Mouse (Mus musculus) limb, embryonic 14.5 days (tissue): Measurements from ENCODE around the gene Tssk3. TPM values are rescaled to one million over a fixed set of nuclear protein-coding genes. Genes with fewer than 3 reads are reported as not detected.

Experiments
- ATAC-seq: fragments of 200-750 bp; cut with Nextera tagmentation; 2 replicates; pipeline ENCODE4 v1.8.0; 2017; ENCODE audit warnings: low read depth, moderate number of reproducible peaks, moderate TSS enrichment; ENCODE audit not compliant: low FRiP score
- DNase-seq: peaks from one replicate; pipeline ENCODE4 v3.0.0-alpha.2; 2015; ENCODE audit warnings: low spot score
- H3K27ac ChIP-seq: fragments of 300-500 bp; sonication (generic); replicated peaks from 2 replicates; pipeline ENCODE4 v1.5.1; 2014; ENCODE audit warnings: low read depth, mild to moderate bottlenecking, low read length, moderate library complexity, mixed read lengths
- H3K27me3 ChIP-seq: fragments of 300-500 bp; sonication (generic); 2 replicates; pipeline ENCODE4 v1.6.1; 2014; ENCODE audit warnings: low read length, mixed read lengths; ENCODE audit not compliant: control insufficient read depth, insufficient read depth
- H3K36me3 ChIP-seq: fragments of 300-500 bp; sonication (generic); 2 replicates; pipeline ENCODE4 v1.6.1; 2014; ENCODE audit warnings: mild to moderate bottlenecking, low read length, moderate library complexity, mixed read lengths; ENCODE audit not compliant: control insufficient read depth, insufficient read depth
- H3K4me1 ChIP-seq: fragments of 300-500 bp; sonication (generic); 2 replicates; pipeline ENCODE4 v1.6.1; 2014; ENCODE audit warnings: antibody characterized with exemption, low read length, mixed read lengths; ENCODE audit not compliant: control insufficient read depth, insufficient read depth
- H3K4me2 ChIP-seq: fragments of 300-500 bp; sonication (generic); replicated peaks from 2 replicates; pipeline ENCODE4 v1.6.1; 2014; ENCODE audit warnings: low read depth, mild to moderate bottlenecking, low read length, moderate library complexity; ENCODE audit not compliant: severe bottlenecking
- H3K4me3 ChIP-seq: fragments of 300-500 bp; sonication (generic); replicated peaks from 2 replicates; pipeline ENCODE4 v1.5.1; 2014; ENCODE audit warnings: low read length
- H3K9ac ChIP-seq: fragments of 300-500 bp; sonication (generic); 2 replicates; pipeline ENCODE4 v1.6.1; 2014; ENCODE audit warnings: mild to moderate bottlenecking, low read depth, low read length, moderate library complexity; ENCODE audit not compliant: severe bottlenecking
- H3K9me3 ChIP-seq: fragments of 300-500 bp; sonication (generic); 2 replicates; pipeline ENCODE4 v1.6.1; 2016; ENCODE audit warnings: low read length; ENCODE audit not compliant: control insufficient read depth
- POLR2A ChIP-seq: fragments of 200-500 bp; IDR thresholded peaks from 2 replicates; pipeline ENCODE4 v1.8.0; 2012; ENCODE audit warnings: inconsistent platforms, mild to moderate bottlenecking, moderate library complexity, borderline replicate concordance; ENCODE audit not compliant: insufficient read depth, insufficient read length; ENCODE audit errors: extremely low read depth
- WGBS: fragments of 180-500 bp; shearing (Covaris S2); extraction: QIAGEN DNeasy Blood & Tissue Kit; methylation state at CpG from one replicate; pipeline ENCODE4 v1.1.7; 2014; 5-methylcytosine and 5-hydroxymethylcytosine counted together
- polyA plus RNA-seq, 2 experiments: library from polyadenylated mRNA; depleted of rRNA in 1 of 2; stranded (reverse) in 1 of 2; unstranded in 1 of 2; fragments of >200 nt; fragmentation: Nextera tagmentation in 1 of 2; extraction: Ambion mirVana in 1 of 2; gene quantifications; 2 replicates each; pipeline versions ENCODE4 v1.2.1 to v1.2.3; 2012 to 2014

Tssk3 gene
- polyA plus RNA-seq, 2 experiments: not detected

- Histone ChIP-seq H3K4me3 (no peak overlapping the region), H3K9ac (no peak overlapping the region; the same call in 1 of the 2 replicates), H3K4me1 (peaks cover 6% of the 10 kb centered on the region; the same call in 1 of the 2 replicates), H3K36me3 (no peaks in the 10 kb centered on the region), H3K27me3 (peaks cover 11% of the 10 kb centered on the region), H3K9me3 (no peaks in the 10 kb centered on the region), H3K27ac (peak overlapping the region; percentile 22; the same call in 1 of the 2 replicates), H3K4me2 (no peak overlapping the region)
- ATAC-seq (no peak), DNase-seq (no peak)
- TF ChIP-seq POLR2A: no peak
- 30% methylated on average over 16 of the region's 16 CpGs for WGBS
These were observed 5.1 kb upstream of the Tssk3 start for GRCm38 (mm10) chr4:129495672-129496562.

GRCm38 (mm10) chr4:129494681-129495080, 3.9 kb upstream of the Tssk3 start:
- H3K9ac ChIP-seq: no peak overlapping the region

GRCm38 (mm10) chr4:129481090-129481489, 9.7 kb downstream of the Tssk3 start:
- H3K27me3 ChIP-seq: no peaks in the 10 kb centered on the region
- WGBS: 81% methylated on average over 1 of the region's 1 CpGs
- no peak overlapping the region for H3K27ac ChIP-seq
- H3K4me2 ChIP-seq: no peak overlapping the region
- ATAC-seq: no peak
- TF ChIP-seq POLR2A: no peak
- H3K4me1 ChIP-seq: no peaks in the 10 kb centered on the region
- H3K4me3 ChIP-seq: no peak overlapping the region
- DNase-seq: no peak
- peaks cover 87% of the 10 kb centered on the region for H3K36me3 ChIP-seq
- H3K9me3 ChIP-seq: no peaks in the 10 kb centered on the region
- no peak overlapping the region for H3K9ac ChIP-seq

More at GRCm38 (mm10) chr4:129494681-129495080, 3.9 kb upstream of the Tssk3 start:
- peaks cover 16% of the 10 kb centered on the region for H3K27me3 ChIP-seq
- ATAC-seq (no peak), DNase-seq (no peak)
- 0 out of 2 replicates have a peak, but pooled peaks cover under 1% of the 10 kb centered on the region for H3K36me3 ChIP-seq
- 79% methylated on average over 7 of the region's 7 CpGs for WGBS
- H3K9me3 ChIP-seq: no peaks in the 10 kb centered on the region
- H3K4me2 ChIP-seq: no peak overlapping the region
- no peak for TF ChIP-seq POLR2A
- no peak overlapping the region for H3K27ac ChIP-seq
- H3K4me1 ChIP-seq: peaks cover 6% of the 10 kb centered on the region; the same call in 1 of the 2 replicates
- no peak overlapping the region for H3K4me3 ChIP-seq

- TF ChIP-seq POLR2A: no peak
- WGBS: 92% methylated on average over 3 of the region's 3 CpGs
- H3K36me3 ChIP-seq: peaks cover 84% of the 10 kb centered on the region
These were observed 11.0 kb downstream of the Tssk3 start for GRCm38 (mm10) chr4:129479863-129480262.

GRCm38 (mm10) chr4:129476047-129476446, 14.8 kb downstream of the Tssk3 start:
- H3K4me1 ChIP-seq: no peaks in the 10 kb centered on the region
- H3K9ac ChIP-seq: no peak overlapping the region
- no peaks in the 10 kb centered on the region for H3K9me3 ChIP-seq
- peaks cover 82% of the 10 kb centered on the region for H3K36me3 ChIP-seq
- no peaks in the 10 kb centered on the region for H3K27me3 ChIP-seq
- ATAC-seq (no peak), DNase-seq (no peak)
- no peak for TF ChIP-seq POLR2A
- no peak overlapping the region for H3K27ac ChIP-seq
- no peak overlapping the region for H3K4me3 ChIP-seq
- 91% methylated on average over 11 of the region's 11 CpGs for WGBS
- H3K4me2 ChIP-seq: no peak overlapping the region

More at GRCm38 (mm10) chr4:129479863-129480262, 11.0 kb downstream of the Tssk3 start:
- Histone ChIP-seq H3K27ac (no peak overlapping the region), H3K4me3 (no peak overlapping the region), H3K9ac (no peak overlapping the region), H3K4me1 (no peaks in the 10 kb centered on the region), H3K9me3 (no peaks in the 10 kb centered on the region), H3K27me3 (no peaks in the 10 kb centered on the region), H3K4me2 (no peak overlapping the region)
- DNase-seq: no peak
- no peak for ATAC-seq
